Mouse (Mus musculus) liver, embryonic 16.5 days (tissue): ENCODE data around the gene Olfr48. TPM values are rescaled to one million over a fixed set of nuclear protein-coding genes. Genes with fewer than 3 reads are reported as not detected.

Experiments
- polyA plus RNA-seq: library from polyadenylated mRNA; unstranded; fragments of >200 nt; fragmentation: Nextera tagmentation; extraction: Ambion mirVana; gene quantifications from 2 replicates; pipeline ENCODE4 v1.2.1, GENCODE M21; 2015

Gene Olfr48
- polyA plus RNA-seq, 1 experiment from 2014 or later: not detected

Other genes starting within 250 kb of the Olfr48 start
- gene Olfr1247, start 234.1 kb downstream of the Olfr48 start, polyA plus RNA-seq: not detected in 2 replicates
- not detected in 2 replicates for gene Olfr1248, start 230.0 kb downstream of the Olfr48 start, polyA plus RNA-seq
- gene Olfr1249, start 213.2 kb downstream of the Olfr48 start, polyA plus RNA-seq: not detected in 2 replicates
- not detected in 2 replicates for gene Olfr1250, start 186.7 kb downstream of the Olfr48 start, polyA plus RNA-seq
- gene Olfr1251, start 176.3 kb downstream of the Olfr48 start, polyA plus RNA-seq: not detected in 2 replicates
- not detected in 2 replicates for gene Olfr1252, start 123.2 kb downstream of the Olfr48 start, polyA plus RNA-seq
- gene Olfr1253, start 91.1 kb downstream of the Olfr48 start, polyA plus RNA-seq: not detected in 2 replicates
- not detected in 2 replicates for gene Olfr1254, start 54.6 kb downstream of the Olfr48 start, polyA plus RNA-seq
- gene Olfr1255, start 36.2 kb downstream of the Olfr48 start, polyA plus RNA-seq: not detected in 2 replicates
- not detected in 2 replicates for gene Olfr1256, start 6.7 kb downstream of the Olfr48 start, polyA plus RNA-seq
- not detected in 2 replicates for gene Olfr1257, start 30.2 kb upstream of the Olfr48 start, polyA plus RNA-seq
- gene Olfr1258, start 79.1 kb upstream of the Olfr48 start, polyA plus RNA-seq: not detected in 2 replicates
- gene Olfr1259, start 100.5 kb upstream of the Olfr48 start, polyA plus RNA-seq: not detected in 2 replicates
- not detected in 2 replicates for gene Olfr1260, start 126.1 kb upstream of the Olfr48 start, polyA plus RNA-seq
- gene Olfr1261, start 143.0 kb upstream of the Olfr48 start, polyA plus RNA-seq: not detected in 2 replicates
- not detected in 2 replicates for gene Olfr1262, start 151.9 kb upstream of the Olfr48 start, polyA plus RNA-seq
- not detected in 2 replicates for gene Olfr1263, start 163.9 kb upstream of the Olfr48 start, polyA plus RNA-seq
- not detected in 2 replicates for gene Olfr1264, start 177.4 kb upstream of the Olfr48 start, polyA plus RNA-seq
- gene Olfr1265, start 187.1 kb upstream of the Olfr48 start, polyA plus RNA-seq: not detected in 2 replicates
- not detected in 2 replicates for gene Olfr140, start 215.4 kb upstream of the Olfr48 start, polyA plus RNA-seq